Mouse (Mus musculus): ENCODE measurements around the gene Tbc1d8b.

The Tbc1d8b gene

GRCm38 (mm10) chrX:139779401-139779800, 94.6 kb downstream of the Tbc1d8b start:
- no peak for DNase-seq (ENCODE audit: low read depth, low spot score)

GRCm38 (mm10) chrX:139780988-139781387, 96.2 kb downstream of the Tbc1d8b start:
- DNase-seq (ENCODE audit: low read depth, low spot score): no peak

- DNase-seq (ENCODE audit: low read depth, low spot score): no peak
Observed at GRCm38 (mm10) chrX:139781563-139781962, 96.8 kb downstream of the Tbc1d8b start.

GRCm38 (mm10) chrX:139782278-139783044, 97.7 kb downstream of the Tbc1d8b start, which contains the start of gene Ripply1:
Ripply1 (minus strand) TSS chrX:139782353.
- peak; percentile 92 for DNase-seq (ENCODE audit: low read depth, low spot score)

- DNase-seq (ENCODE audit: low read depth, low spot score): no peak
Observed at GRCm38 (mm10) chrX:139783045-139783422, 98.2 kb downstream of the Tbc1d8b start.

- no peak for DNase-seq (ENCODE audit: low read depth, low spot score)
Observed at GRCm38 (mm10) chrX:139785764-139786163, 101.0 kb downstream of the Tbc1d8b start.

GRCm38 (mm10) chrX:139794072-139794845, 109.5 kb downstream of the Tbc1d8b start:
- DNase-seq (ENCODE audit: low read depth, low spot score): no peak

- DNase-seq (ENCODE audit: low read depth, low spot score): no peak
Observed at GRCm38 (mm10) chrX:139796037-139796436, 111.2 kb downstream of the Tbc1d8b start.

- DNase-seq (ENCODE audit: low read depth, low spot score): no peak
Observed at GRCm38 (mm10) chrX:139797875-139798274, 113.1 kb downstream of the Tbc1d8b start.

- no peak for DNase-seq (ENCODE audit: low read depth, low spot score)
Observed at GRCm38 (mm10) chrX:139799953-139800352, 115.2 kb downstream of the Tbc1d8b start.

GRCm38 (mm10) chrX:139800406-139800878, 115.6 kb downstream of the Tbc1d8b start, which contains the start of gene Cldn2:
Cldn2 (plus strand) TSS chrX:139800828.
- DNase-seq (ENCODE audit: low read depth, low spot score): peak; percentile 59

All from R1 (cell line).